Mouse (Mus musculus) limb, embryonic 12.5 days (tissue): ENCODE results near the gene Rbm42. TPM values are rescaled to one million over a fixed set of nuclear protein-coding genes. Genes with fewer than 3 reads are reported as not detected.

Experiments
- ATAC-seq: fragments of 200-750 bp; cut with Nextera tagmentation; 2 replicates; pipeline ENCODE4 v1.8.0; 2017; ENCODE audit warnings: low read depth, moderate TSS enrichment; ENCODE audit not compliant: insufficient number of reproducible peaks, insufficient read depth, low FRiP score, low TSS enrichment
- H3K27ac ChIP-seq: fragments of 300-500 bp; sonication (generic); 2 replicates; pipeline ENCODE4 v1.5.1; 2016; ENCODE audit warnings: mild to moderate bottlenecking, moderate library complexity
- H3K27me3 ChIP-seq: fragments of 300-500 bp; sonication (generic); 2 replicates; pipeline ENCODE4 v1.6.1; 2016; ENCODE audit warnings: mild to moderate bottlenecking, moderate library complexity
- H3K36me3 ChIP-seq: fragments of 300-500 bp; sonication (generic); 2 replicates; pipeline ENCODE4 v1.6.1; 2016; ENCODE audit warnings: mild to moderate bottlenecking, moderate library complexity
- H3K4me1 ChIP-seq: fragments of 300-500 bp; sonication (generic); replicated peaks from 2 replicates; pipeline ENCODE4 v1.6.1; 2016
- H3K4me2 ChIP-seq: fragments of 300-500 bp; sonication (generic); 2 replicates; pipeline ENCODE4 v1.6.1; 2016; ENCODE audit warnings: mild to moderate bottlenecking, moderate library complexity
- H3K4me3 ChIP-seq: fragments of 300-500 bp; sonication (generic); replicated peaks from 2 replicates; pipeline ENCODE4 v1.5.1; 2016; ENCODE audit warnings: mild to moderate bottlenecking
- H3K9ac ChIP-seq: fragments of 300-500 bp; sonication (generic); replicated peaks from 2 replicates; pipeline ENCODE4 v1.6.1; 2016; ENCODE audit warnings: mild to moderate bottlenecking, moderate library complexity
- H3K9me3 ChIP-seq: fragments of 300-500 bp; sonication (generic); 2 replicates; pipeline ENCODE4 v1.6.1; 2016; ENCODE audit warnings: mild to moderate bottlenecking, moderate library complexity
- WGBS: fragments of 180-500 bp; shearing (Covaris S2); methylation state at CpG from one replicate; pipeline ENCODE4 v1.1.7; 2016; 5-methylcytosine and 5-hydroxymethylcytosine counted together
- polyA plus RNA-seq: library from polyadenylated mRNA; unstranded; fragments of >200 nt; fragmentation: Nextera tagmentation; extraction: Ambion mirVana; gene quantifications from 2 replicates; pipeline ENCODE4 v1.2.1, GENCODE M21; 2016

Gene Rbm42
- polyA plus RNA-seq, 1 experiment from 2014 or later = 155 TPM

DNA sequence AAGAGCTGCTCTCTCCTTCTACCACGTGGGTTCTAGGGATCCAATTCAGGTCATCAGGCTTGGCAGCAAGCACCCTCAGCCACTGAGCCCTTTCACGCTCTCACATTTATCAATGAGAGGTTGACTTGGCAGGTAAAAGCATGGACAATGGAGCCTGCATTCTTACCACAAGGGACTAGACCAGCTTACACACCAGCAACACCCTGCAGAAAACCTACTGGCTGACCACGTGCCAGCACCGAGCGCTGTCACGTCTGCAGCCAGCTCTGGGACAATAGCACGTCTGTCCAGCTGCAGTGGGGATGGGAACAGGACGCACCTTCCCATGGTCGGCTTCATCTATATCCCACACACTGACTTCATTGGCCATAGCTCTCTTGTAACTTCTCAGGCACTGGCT lies 31.5 kb downstream of the Rbm42 start:
- Histone ChIP-seq H3K27ac (no peak overlapping the region), H3K36me3 (peaks cover 80% of the 10 kb centered on the region), H3K4me2 (no peak overlapping the region), H3K4me3 (no peak overlapping the region), H3K9ac (no peak overlapping the region), H3K9me3 (0 out of 2 replicates have a peak, but pooled peaks cover 4% of the 10 kb centered on the region), H3K4me1 (no peaks in the 10 kb centered on the region), H3K27me3 (no peaks in the 10 kb centered on the region)
- WGBS = 99% methylated on average over 9 of the region's 9 CpGs
- ATAC-seq = no peak

DNA sequence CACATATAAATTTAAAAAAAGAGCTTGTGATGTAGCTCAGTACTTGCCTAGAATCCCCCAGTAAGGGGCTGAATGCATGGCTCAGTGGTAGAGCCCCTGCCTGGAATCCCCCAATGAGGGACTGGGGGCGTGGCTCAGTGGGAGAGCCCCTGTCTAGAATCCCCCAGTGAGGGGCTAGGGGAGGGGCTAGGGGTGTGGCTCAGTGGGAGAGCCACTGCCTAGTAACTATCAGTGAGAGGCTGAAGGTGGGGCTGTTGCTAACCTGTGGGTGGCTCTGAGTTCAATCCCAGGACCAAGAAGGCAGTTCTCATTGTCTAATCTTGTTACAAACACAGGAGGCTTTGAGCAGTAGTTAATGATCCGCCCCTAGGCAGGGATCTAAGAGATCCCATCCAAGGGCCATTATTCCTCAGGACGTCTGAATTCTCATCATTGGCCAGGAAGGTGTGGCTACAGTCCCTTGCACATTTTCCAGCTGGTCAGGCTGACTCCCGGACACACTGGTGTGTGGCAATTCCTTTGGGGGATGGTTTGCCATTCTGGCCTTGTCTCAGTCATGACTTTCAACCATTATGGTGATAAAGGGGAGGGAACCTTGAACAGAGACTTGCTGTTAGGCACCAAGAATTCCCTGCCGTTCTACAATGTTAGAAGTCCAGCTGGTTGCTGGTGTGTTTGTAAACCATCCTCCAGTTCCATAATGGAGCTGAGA lies 34.9 kb downstream of the Rbm42 start:
- Histone ChIP-seq H3K4me1 (no peaks in the 10 kb centered on the region), H3K27me3 (no peaks in the 10 kb centered on the region), H3K4me2 (no peak overlapping the region), H3K9ac (no peak overlapping the region), H3K4me3 (no peak overlapping the region), H3K36me3 (peaks cover 53% of the 10 kb centered on the region), H3K9me3 (0 out of 2 replicates have a peak, but pooled peaks cover 4% of the 10 kb centered on the region), H3K27ac (no peak overlapping the region)
- 64% methylated on average over 5 of the region's 5 CpGs for WGBS
- ATAC-seq = no peak

DNA sequence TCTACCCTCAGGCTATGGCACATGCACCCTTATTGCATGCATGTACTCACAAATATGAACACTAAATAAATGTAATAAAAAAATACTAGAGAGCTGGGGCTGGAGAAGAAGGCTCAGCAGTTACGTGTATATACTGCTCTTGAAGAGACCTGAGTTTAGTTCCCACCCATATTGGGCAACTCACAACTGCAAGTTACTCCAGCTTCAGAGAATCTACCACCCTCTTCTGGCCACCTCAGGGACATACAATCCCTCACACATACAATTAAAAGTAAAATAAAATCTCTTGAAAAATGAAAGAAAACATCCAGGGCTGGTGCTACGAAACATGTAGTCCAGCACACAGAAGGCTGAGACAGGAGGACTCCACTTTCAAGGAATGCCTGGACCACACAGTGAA lies 35.7 kb downstream of the Rbm42 start:
- no peaks in the 10 kb centered on the region for H3K27me3 ChIP-seq
- peaks cover 47% of the 10 kb centered on the region for H3K36me3 ChIP-seq
- no peaks in the 10 kb centered on the region for H3K4me1 ChIP-seq
- H3K4me3 ChIP-seq = no peak overlapping the region
- ATAC-seq = no peak
- 0 out of 2 replicates have a peak, but pooled peaks cover 4% of the 10 kb centered on the region for H3K9me3 ChIP-seq
- H3K9ac ChIP-seq = no peak overlapping the region
- no peak overlapping the region for H3K4me2 ChIP-seq
- H3K27ac ChIP-seq = no peak overlapping the region
- 75% methylated on average over 2 of the region's 2 CpGs for WGBS

GRCm38 (mm10) chr7:30613529-30614112 lies 36.5 kb downstream of the Rbm42 start:
- H3K27me3 ChIP-seq = no peaks in the 10 kb centered on the region
- ATAC-seq = no peak
- H3K4me3 ChIP-seq = no peak overlapping the region
- no peak overlapping the region for H3K4me2 ChIP-seq
- H3K9ac ChIP-seq = no peak overlapping the region
- H3K4me1 ChIP-seq = no peaks in the 10 kb centered on the region
- peaks cover 39% of the 10 kb centered on the region for H3K36me3 ChIP-seq
- no peak overlapping the region for H3K27ac ChIP-seq
- WGBS = 25% methylated on average over 14 of the region's 14 CpGs
- H3K9me3 ChIP-seq = 0 out of 2 replicates have a peak, but pooled peaks cover 4% of the 10 kb centered on the region

GRCm38 (mm10) chr7:30612654-30613402 lies 37.3 kb downstream of the Rbm42 start, which contains the start of gene Upk1a:
TSS of gene Upk1a (minus strand) at chr7:30612847.
- 66% methylated on average over 8 of the region's 8 CpGs for WGBS
- no peak for ATAC-seq
- H3K27ac ChIP-seq = no peak within 1 kb of the TSS

DNA sequence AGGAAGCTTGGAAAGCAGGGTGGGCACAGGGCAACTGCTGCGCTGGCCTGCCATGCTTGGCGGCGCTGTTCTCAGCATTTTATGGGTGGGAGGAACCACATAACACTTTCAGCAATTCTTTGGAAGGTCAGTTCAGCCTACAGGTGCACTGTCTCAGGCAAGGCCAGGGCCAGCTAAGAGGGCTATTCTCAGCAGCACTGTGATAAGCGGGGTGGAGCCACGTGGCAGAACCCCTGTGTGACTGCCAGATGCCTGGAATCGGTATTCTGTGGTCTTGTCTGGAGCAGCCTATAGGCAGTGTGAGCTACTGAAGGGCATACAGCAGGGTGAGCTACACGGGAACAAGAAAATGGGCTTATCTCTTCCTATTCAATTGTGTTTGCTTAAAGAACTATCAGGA lies 40.1 kb downstream of the Rbm42 start:
- Histone ChIP-seq H3K36me3 (peaks cover 3% of the 10 kb centered on the region; the same call in 1 of the 2 replicates), H3K27ac (no peak overlapping the region), H3K4me3 (no peak overlapping the region), H3K4me1 (no peaks in the 10 kb centered on the region), H3K9me3 (0 out of 2 replicates have a peak, but pooled peaks cover 2% of the 10 kb centered on the region), H3K9ac (no peak overlapping the region), H3K4me2 (no peak overlapping the region), H3K27me3 (peaks cover 4% of the 10 kb centered on the region; the same call in 1 of the 2 replicates)
- no peak for ATAC-seq
- WGBS = 59% methylated on average over 7 of the region's 7 CpGs

More at GRCm38 (mm10) chr7:30612654-30613402, 37.3 kb downstream of the Rbm42 start, which contains the start of gene Upk1a:
- peaks cover 1% of the 10 kb centered on the region; the same call in 1 of the 2 replicates for H3K27me3 ChIP-seq
- no peak within 1 kb of the TSS for H3K9ac ChIP-seq
- no peak within 1 kb of the TSS for H3K4me2 ChIP-seq
- no peaks in the 10 kb centered on the region for H3K4me1 ChIP-seq
- H3K36me3 ChIP-seq = peaks cover 31% of the 10 kb centered on the region
- no peak within 1 kb of the TSS for H3K4me3 ChIP-seq
- 0 out of 2 replicates have a peak, but pooled peaks cover 4% of the 10 kb centered on the region for H3K9me3 ChIP-seq

GRCm38 (mm10) chr7:30608476-30608875 lies 41.6 kb downstream of the Rbm42 start:
- Histone ChIP-seq H3K9me3 (no peaks in the 10 kb centered on the region), H3K4me3 (no peak overlapping the region), H3K36me3 (no peaks in the 10 kb centered on the region), H3K4me1 (no peaks in the 10 kb centered on the region), H3K4me2 (no peak overlapping the region), H3K9ac (no peak overlapping the region), H3K27me3 (peaks cover 4% of the 10 kb centered on the region; the same call in 1 of the 2 replicates), H3K27ac (no peak overlapping the region)
- 51% methylated on average over 16 of the region's 16 CpGs for WGBS
- no peak for ATAC-seq

- no peak overlapping the region for H3K27ac ChIP-seq
- peaks cover 4% of the 10 kb centered on the region; the same call in 1 of the 2 replicates for H3K27me3 ChIP-seq
- WGBS = 30% methylated on average over 8 of the region's 8 CpGs
- no peak for ATAC-seq
- H3K4me2 ChIP-seq = no peak overlapping the region
- H3K9me3 ChIP-seq = no peaks in the 10 kb centered on the region
- no peaks in the 10 kb centered on the region for H3K4me1 ChIP-seq
- no peaks in the 10 kb centered on the region for H3K36me3 ChIP-seq
- no peak overlapping the region for H3K4me3 ChIP-seq
- H3K9ac ChIP-seq = no peak overlapping the region
Measured at GRCm38 (mm10) chr7:30607706-30608309, 42.3 kb downstream of the Rbm42 start.

DNA sequence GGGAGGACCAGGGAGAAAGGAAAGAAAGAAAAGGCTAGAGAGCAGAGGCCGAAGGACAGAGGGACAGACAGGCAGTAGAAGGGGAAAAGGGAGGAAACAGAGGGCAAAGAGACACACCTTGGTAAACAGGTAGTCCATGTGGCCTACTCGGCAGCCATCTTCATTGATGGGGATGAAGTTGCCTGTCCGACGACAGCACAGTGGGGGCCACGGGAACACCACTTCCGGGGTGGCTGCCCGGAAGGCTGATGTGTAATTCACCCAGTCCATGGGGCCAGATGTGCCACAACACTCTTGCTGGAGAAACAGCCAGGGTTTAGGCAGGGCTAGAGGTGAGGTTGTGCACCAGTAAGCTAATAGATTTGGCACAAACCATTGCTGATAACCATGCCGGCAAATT lies 45.2 kb downstream of the Rbm42 start:
- Histone ChIP-seq H3K9ac (no peak overlapping the region), H3K4me3 (no peak overlapping the region), H3K4me2 (no peak overlapping the region), H3K4me1 (no peaks in the 10 kb centered on the region), H3K9me3 (0 out of 2 replicates have a peak, but pooled peaks cover 4% of the 10 kb centered on the region), H3K27me3 (peaks cover 4% of the 10 kb centered on the region; the same call in 1 of the 2 replicates), H3K27ac (no peak overlapping the region), H3K36me3 (no peaks in the 10 kb centered on the region)
- ATAC-seq = no peak
- 83% methylated on average over 8 of the region's 8 CpGs for WGBS

GRCm38 (mm10) chr7:30604424-30604823 lies 45.7 kb downstream of the Rbm42 start:
- WGBS = 53% methylated on average over 8 of the region's 8 CpGs
- Histone ChIP-seq H3K27me3 (peaks cover 4% of the 10 kb centered on the region; the same call in 1 of the 2 replicates), H3K4me3 (no peak overlapping the region), H3K36me3 (no peaks in the 10 kb centered on the region), H3K27ac (no peak overlapping the region), H3K9ac (no peak overlapping the region), H3K9me3 (0 out of 2 replicates have a peak, but pooled peaks cover 4% of the 10 kb centered on the region), H3K4me1 (no peaks in the 10 kb centered on the region), H3K4me2 (no peak overlapping the region)
- ATAC-seq = no peak
